Mouse (Mus musculus) spleen, adult 18-20 months (tissue): ENCODE data around the gene Olfr39.
"Not testable (repeated sequence)": the region's sequence is repeated elsewhere in the genome, so short reads cannot be mapped to it uniquely, and the experiment has no call there.

Experiments used
- DNase-seq, 2 experiments: peaks; one replicate each; pipeline ENCODE4 v3.0.0; 2022; ENCODE audit warnings: mixed read lengths in 2 of 2

Gene Olfr39

GRCm38 (mm10) chr9:20282051-20282450, at the start of gene Olfr39:
Gene Olfr39 (plus strand): TSS chr9:20282351.
- DNase-seq = no peak

- DNase-seq = no peak
These were observed 45.3 kb upstream of the Olfr39 start, which contains the start of gene Olfr872 for GRCm38 (mm10) chr9:20236819-20237218. Gene Olfr872 (plus strand): TSS chr9:20237119.

GRCm38 (mm10) chr9:20237378-20237777, 44.8 kb upstream of the Olfr39 start:
- no peak for DNase-seq

- not testable (repeated sequence) for DNase-seq
These were observed 13.4 kb downstream of the Olfr39 start for GRCm38 (mm10) chr9:20295562-20295961.

DNA sequence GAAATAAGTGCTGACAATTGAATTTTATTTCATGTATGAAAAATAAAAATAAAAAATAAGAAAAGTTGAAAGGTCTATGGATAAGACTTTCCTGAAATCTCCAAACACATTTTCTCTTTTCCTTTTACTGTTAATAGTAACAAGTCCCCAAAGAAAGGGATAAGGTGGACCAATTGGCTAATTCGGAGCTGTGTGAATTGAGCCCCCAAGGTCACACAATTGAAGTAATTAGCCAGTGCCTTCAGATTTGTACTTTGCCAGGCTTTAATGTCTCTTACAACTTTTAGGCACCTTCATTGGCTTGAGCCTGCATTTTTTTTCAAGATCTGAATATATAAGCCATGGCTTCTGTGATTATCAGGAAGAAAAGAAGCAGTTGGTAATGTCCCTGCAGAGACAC, 16.1 kb downstream of the Olfr39 start, which contains the start of gene Olfr873:
Olfr873 (plus strand) TSS at position 301 of the 400 bp plus-strand sequence.
- no peak for DNase-seq

DNA sequence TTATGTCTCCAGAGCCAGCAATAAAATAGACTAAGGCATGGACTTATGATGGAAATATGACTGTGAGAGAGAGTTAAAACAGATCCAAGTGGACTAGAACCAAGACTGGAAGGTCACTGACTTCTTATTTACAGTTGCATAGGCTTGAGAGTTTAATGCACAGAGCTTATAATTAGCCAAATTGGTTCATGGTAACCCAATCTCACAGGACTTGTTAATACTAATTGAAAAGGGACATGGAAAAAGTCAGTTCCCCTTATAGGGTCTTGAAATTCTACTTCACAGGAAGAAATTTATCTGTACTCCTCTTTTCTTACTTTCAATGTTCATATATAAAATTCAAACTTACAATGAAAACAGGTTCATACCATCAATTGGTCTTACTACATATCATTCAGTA, 53.8 kb downstream of the Olfr39 start, which contains the start of gene Olfr18:
Olfr18 (minus strand) TSS at position 101 of the 400 bp plus-strand sequence.
- no peak for DNase-seq
